Mouse (Mus musculus) lung, postnatal 0 days (tissue): ENCODE measurements at regions not wholly inside any gene's neighbourhood (a gene's known extent, or its start where the extent isn't known, plus 50 kb on each side); places are given as distances from the start of the nearest gene placed in this dataset.

Source experiments
- ATAC-seq: fragments of 200-750 bp; cut with Nextera tagmentation; 2 replicates; pipeline ENCODE4 v1.8.0; 2017; ENCODE audit warnings: moderate library complexity
- DNase-seq: peaks from one replicate; pipeline ENCODE4 v3.0.0-alpha.2; 2016; ENCODE audit warnings: low spot score
- H3K27ac ChIP-seq: fragments of 300-500 bp; sonication (generic); 2 replicates; pipeline ENCODE4 v1.5.1; 2014; ENCODE audit warnings: antibody characterized with exemption, mild to moderate bottlenecking, low read length, mixed read lengths
- H3K27me3 ChIP-seq: fragments of 300-500 bp; sonication (generic); replicated peaks from 2 replicates; pipeline ENCODE4 v1.6.1; 2014; ENCODE audit warnings: low read length, mixed read lengths; ENCODE audit not compliant: insufficient read depth
- H3K36me3 ChIP-seq: fragments of 300-500 bp; sonication (generic); 2 replicates; pipeline ENCODE4 v1.6.1; 2014; ENCODE audit warnings: low read length, mixed read lengths; ENCODE audit not compliant: insufficient read depth
- H3K4me1 ChIP-seq: fragments of 300-500 bp; sonication (generic); 2 replicates; pipeline ENCODE4 v1.6.1; 2014; ENCODE audit warnings: antibody characterized with exemption, low read depth, low read length, mixed read lengths; ENCODE audit not compliant: insufficient read depth
- H3K4me2 ChIP-seq: fragments of 300-500 bp; sonication (generic); replicated peaks from 2 replicates; pipeline ENCODE4 v1.6.1; 2014; ENCODE audit warnings: low read depth, mild to moderate bottlenecking, low read length, moderate library complexity, mixed read lengths
- H3K4me3 ChIP-seq: fragments of 300-500 bp; sonication (generic); 2 replicates; pipeline ENCODE4 v1.5.1; 2014; ENCODE audit warnings: low read depth, low read length
- H3K9ac ChIP-seq: fragments of 300-500 bp; sonication (generic); replicated peaks from 2 replicates; pipeline ENCODE4 v1.6.1; 2014; ENCODE audit warnings: low read depth, mild to moderate bottlenecking
- H3K9me3 ChIP-seq: fragments of 300-500 bp; sonication (generic); 2 replicates; pipeline ENCODE4 v1.6.1; 2016; ENCODE audit warnings: low read length, mixed read lengths
- CTCF ChIP-seq: IDR thresholded peaks from 2 replicates; pipeline ENCODE4 v1.5.1; 2016; ENCODE audit warnings: antibody characterized with exemption, mild to moderate bottlenecking
- EP300 ChIP-seq: IDR thresholded peaks from 2 replicates; pipeline ENCODE4 v1.6.1; 2016; ENCODE audit warnings: antibody characterized with exemption, mild to moderate bottlenecking, control low read depth
- WGBS: fragments of 180-500 bp; shearing (Covaris S2); extraction: QIAGEN DNeasy Blood & Tissue Kit; methylation state at CpG from one replicate; pipeline ENCODE4 v1.1.7; 2014; 5-methylcytosine and 5-hydroxymethylcytosine counted together

DNA sequence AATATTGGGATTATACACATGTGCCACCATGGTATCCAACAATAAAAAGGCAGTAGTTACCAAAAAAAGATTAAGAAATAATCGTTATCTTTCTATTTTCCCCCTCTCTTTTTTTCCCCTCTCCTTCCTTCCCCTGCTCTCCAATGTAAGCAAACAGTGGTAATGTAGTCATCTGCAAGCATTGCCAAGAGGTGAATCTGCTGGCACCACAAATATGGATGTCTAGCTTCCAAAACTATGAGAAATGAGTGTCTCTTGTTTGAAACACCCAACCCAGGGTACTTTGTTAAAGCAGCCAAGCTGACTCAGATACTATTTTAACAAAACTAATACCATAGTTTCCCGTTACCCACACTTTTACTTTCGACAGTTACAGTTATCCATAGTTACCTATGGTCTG is 784.2 kb downstream of the Gsdmc2 start:
- H3K36me3 ChIP-seq, result no peaks in the 10 kb centered on the region
- no peak for TF ChIP-seq CTCF
- no peak for TF ChIP-seq EP300
- WGBS, result 85% methylated on average over 3 of the region's 3 CpGs
- no peak overlapping the region for H3K4me2 ChIP-seq
- ATAC-seq, result no peak
- H3K4me3 ChIP-seq, result no peak overlapping the region
- H3K9ac ChIP-seq, result no peak overlapping the region
- no peaks in the 10 kb centered on the region for H3K4me1 ChIP-seq
- DNase-seq, result no peak
- no peak overlapping the region for H3K27ac ChIP-seq
- H3K9me3 ChIP-seq, result no peaks in the 10 kb centered on the region
- H3K27me3 ChIP-seq, result no peaks in the 10 kb centered on the region

DNA sequence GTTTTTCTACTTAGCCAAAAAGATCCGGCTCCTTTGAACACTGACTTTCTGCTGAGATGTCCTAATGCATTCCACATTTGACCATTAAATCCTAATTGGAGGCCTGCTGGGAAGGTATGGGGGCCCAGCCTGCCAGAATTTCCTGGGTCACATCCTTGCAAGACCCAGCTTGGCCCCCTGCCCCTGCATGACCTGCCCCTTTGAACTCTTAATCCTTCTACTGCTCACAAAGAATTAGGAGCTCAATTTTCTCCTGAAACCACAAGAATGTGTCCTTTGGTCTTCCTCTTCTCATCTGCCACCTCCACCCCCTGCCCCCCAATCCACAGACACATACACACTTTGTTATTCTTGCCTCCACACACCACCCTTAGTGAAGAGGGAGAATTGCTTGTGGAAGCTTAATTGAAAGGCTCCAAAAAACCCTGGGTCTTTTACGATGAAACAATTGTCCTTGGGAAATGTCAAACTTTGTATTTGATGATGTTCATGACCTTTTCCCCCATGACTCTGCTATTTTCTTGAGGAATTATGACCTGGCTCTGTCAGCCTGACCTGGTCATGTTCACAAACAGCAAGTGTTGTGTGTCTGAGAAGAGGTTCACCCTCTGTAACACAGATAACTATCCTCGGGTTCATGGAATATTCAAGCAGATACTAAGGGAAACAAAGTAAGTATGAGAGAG is 792.3 kb downstream of the Gsdmc2 start:
- Histone ChIP-seq H3K4me3 (no peak overlapping the region), H3K4me1 (no peaks in the 10 kb centered on the region), H3K27ac (no peak overlapping the region), H3K9me3 (no peaks in the 10 kb centered on the region), H3K36me3 (no peaks in the 10 kb centered on the region), H3K27me3 (no peaks in the 10 kb centered on the region), H3K9ac (no peak overlapping the region), H3K4me2 (no peak overlapping the region)
- 58% methylated on average over 3 of the region's 3 CpGs for WGBS
- TF ChIP-seq CTCF (no peak), EP300 (no peak)
- DNase-seq, result no peak
- ATAC-seq, result no peak

DNA sequence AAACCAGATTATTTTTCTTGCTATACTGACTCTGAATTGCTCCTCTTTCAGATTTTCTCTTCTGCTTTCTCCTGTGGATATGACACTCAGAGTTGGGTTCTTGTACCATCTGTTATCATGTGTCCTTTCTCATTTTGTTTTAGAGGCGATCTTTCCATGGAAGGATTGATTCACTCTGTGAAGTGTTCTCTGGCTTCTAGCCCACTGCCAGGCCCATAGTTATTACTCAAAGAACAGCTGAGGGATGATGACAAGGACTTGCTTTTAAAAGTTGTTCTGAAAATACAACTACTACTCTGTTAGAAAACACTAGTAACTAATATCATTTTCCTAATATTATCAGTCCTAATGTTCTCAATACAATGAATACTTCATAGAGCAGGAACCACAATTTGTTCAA is 794.9 kb downstream of the Gsdmc2 start:
- ATAC-seq, result no peak
- WGBS, result 69% methylated on average over 1 of the region's 1 CpGs
- Histone ChIP-seq H3K27me3 (no peaks in the 10 kb centered on the region), H3K9ac (no peak overlapping the region), H3K27ac (no peak overlapping the region), H3K4me1 (no peaks in the 10 kb centered on the region), H3K9me3 (no peaks in the 10 kb centered on the region), H3K36me3 (no peaks in the 10 kb centered on the region), H3K4me2 (no peak overlapping the region), H3K4me3 (no peak overlapping the region)
- TF ChIP-seq CTCF (no peak), EP300 (no peak)
- no peak for DNase-seq

DNA sequence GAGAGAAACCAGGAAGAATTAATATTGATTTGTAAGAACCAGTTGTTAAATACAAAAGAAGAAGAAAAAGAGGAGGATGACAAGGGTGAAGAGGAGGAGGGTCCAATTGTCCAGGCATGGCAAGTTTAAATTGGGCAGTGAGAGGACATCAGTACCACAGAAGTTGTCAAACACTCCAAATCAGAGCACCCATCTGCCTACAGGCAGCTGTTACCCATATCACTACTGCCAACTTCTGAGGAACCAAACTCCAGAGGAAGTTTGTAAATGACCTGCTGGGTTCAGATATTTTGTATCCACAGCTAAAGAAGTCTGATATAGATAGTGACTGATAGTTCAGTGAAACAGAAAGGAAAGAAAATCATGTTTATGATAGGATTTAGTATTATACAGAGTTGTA is 802.6 kb downstream of the Gsdmc2 start:
- Histone ChIP-seq H3K27me3 (no peaks in the 10 kb centered on the region), H3K4me3 (no peak overlapping the region), H3K4me2 (no peak overlapping the region), H3K9ac (no peak overlapping the region), H3K36me3 (no peaks in the 10 kb centered on the region), H3K27ac (no peak overlapping the region), H3K4me1 (no peaks in the 10 kb centered on the region), H3K9me3 (no peaks in the 10 kb centered on the region)
- no peak for TF ChIP-seq CTCF
- TF ChIP-seq EP300, result no peak
- DNase-seq, result no peak
- ATAC-seq, result no peak

DNA sequence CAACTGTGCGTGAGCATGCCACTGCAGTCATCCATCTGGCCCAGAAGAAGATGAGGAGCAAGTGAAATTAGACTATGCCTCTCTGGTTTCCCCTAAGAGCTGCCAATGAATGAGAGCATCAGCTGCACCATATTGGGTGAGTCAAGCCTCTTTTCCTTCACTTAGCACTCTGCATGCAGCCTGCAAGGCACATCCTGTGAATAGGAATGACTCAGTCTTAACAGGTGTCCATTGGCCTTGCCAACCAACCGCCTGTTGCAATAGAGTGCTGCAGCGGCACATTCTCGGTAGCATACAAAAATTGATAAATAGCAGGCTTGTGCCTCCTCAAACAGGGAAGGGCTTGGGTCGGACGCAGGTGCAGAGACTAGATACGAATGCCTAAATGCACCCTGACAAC is 808.7 kb downstream of the Gsdmc2 start:
- Histone ChIP-seq H3K36me3 (no peaks in the 10 kb centered on the region), H3K4me2 (no peak overlapping the region), H3K4me1 (no peaks in the 10 kb centered on the region), H3K27me3 (no peaks in the 10 kb centered on the region), H3K4me3 (no peak overlapping the region), H3K27ac (no peak overlapping the region), H3K9ac (no peak overlapping the region), H3K9me3 (no peaks in the 10 kb centered on the region)
- DNase-seq, result no peak
- ATAC-seq, result no peak
- 88% methylated on average over 7 of the region's 7 CpGs for WGBS
- TF ChIP-seq EP300, result no peak
- TF ChIP-seq CTCF, result no peak

DNA sequence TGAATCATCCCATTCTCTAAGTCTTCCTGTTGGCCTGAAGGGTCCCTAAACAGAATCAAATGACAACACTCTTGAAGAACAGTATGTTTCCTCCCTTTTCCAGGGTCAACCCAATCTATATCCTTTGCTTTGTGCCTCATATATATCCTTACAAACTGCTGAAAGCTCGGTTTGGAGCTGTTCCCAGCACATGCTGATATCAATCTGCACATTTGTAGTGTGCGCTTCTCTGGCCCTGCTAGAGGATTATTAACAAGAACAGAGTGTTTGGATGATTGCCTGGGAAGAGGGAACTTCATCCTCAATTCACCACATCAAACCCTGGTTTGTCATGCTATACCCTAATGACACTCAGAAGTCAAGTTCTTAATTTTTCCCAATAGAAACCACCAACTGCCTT is 824.2 kb downstream of the Gsdmc2 start:
- WGBS, result 43% methylated on average over 2 of the region's 2 CpGs
- ATAC-seq, result no peak
- DNase-seq, result no peak

DNA sequence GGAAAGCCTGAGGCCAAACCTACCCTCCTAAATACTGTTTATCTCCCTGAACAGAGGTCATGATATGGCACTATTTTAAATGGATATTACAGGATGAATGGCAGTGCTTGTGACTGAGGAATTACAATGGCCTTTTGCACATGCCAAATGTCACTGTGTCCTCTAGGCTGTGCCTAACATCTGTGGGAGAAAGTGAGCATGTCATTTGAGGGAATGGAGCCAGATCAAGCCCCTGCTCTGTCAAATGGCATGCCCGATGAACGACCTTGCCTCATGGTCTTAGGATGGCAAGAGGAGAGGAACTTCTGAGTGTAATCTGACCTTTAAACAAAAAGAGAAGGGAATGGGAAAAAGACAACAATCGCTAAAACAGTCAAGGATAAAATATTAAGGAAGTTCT is 827.0 kb downstream of the Gsdmc2 start:
- no peak overlapping the region for H3K4me2 ChIP-seq
- 64% methylated on average over 3 of the region's 3 CpGs for WGBS
- no peaks in the 10 kb centered on the region for H3K9me3 ChIP-seq
- no peaks in the 10 kb centered on the region for H3K4me1 ChIP-seq
- no peaks in the 10 kb centered on the region for H3K27me3 ChIP-seq
- no peak overlapping the region for H3K9ac ChIP-seq
- ATAC-seq, result no peak
- H3K36me3 ChIP-seq, result no peaks in the 10 kb centered on the region
- TF ChIP-seq EP300, result no peak
- TF ChIP-seq CTCF, result no peak
- H3K27ac ChIP-seq, result no peak overlapping the region
- DNase-seq, result no peak
- no peak overlapping the region for H3K4me3 ChIP-seq

More for the DNA sequence above, 824.2 kb downstream of the Gsdmc2 start:
- H3K36me3 ChIP-seq, result no peaks in the 10 kb centered on the region
- TF ChIP-seq CTCF (no peak), EP300 (no peak)
- no peak overlapping the region for H3K4me2 ChIP-seq
- no peak overlapping the region for H3K9ac ChIP-seq
- no peaks in the 10 kb centered on the region for H3K4me1 ChIP-seq
- H3K9me3 ChIP-seq, result no peaks in the 10 kb centered on the region
- no peak overlapping the region for H3K27ac ChIP-seq
- H3K27me3 ChIP-seq, result no peaks in the 10 kb centered on the region
- no peak overlapping the region for H3K4me3 ChIP-seq
